Mouse (Mus musculus) B cell, adult (primary cell): ENCODE results near the gene Olfr583. TPM values are rescaled to one million over a fixed set of nuclear protein-coding genes. Genes with fewer than 3 reads are reported as not detected.

ENCODE experiments used
- total RNA-seq: library from RNA; stranded (reverse); gene quantifications from 4 replicates; pipeline ENCODE4 v1.2.4, GENCODE M21; 2023; ENCODE audit not compliant: inconsistent age

Olfr583 gene
- total RNA-seq, result not detected in 4 replicates

DNA sequence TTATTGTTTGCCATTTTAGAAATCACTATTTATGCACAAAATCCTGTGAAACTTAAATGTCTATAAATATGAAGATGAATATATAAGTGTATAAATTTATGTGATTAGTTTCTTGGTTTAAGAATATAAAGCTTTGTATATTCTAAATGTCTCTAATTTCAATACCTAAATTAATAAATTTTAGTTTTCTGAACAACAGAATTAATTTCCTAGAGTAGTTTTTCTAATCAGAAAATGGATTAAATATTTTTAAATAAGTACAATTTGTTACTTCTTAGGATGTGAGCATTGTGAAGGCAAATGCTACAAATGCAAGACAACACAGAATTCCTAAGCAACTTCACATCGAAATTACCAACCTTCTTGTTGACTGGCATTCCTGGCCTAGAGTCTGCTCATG lies at the start of gene Olfr583:
TSS of gene Olfr583 (plus strand) at position 301 of the 400 bp plus-strand sequence.

DNA sequence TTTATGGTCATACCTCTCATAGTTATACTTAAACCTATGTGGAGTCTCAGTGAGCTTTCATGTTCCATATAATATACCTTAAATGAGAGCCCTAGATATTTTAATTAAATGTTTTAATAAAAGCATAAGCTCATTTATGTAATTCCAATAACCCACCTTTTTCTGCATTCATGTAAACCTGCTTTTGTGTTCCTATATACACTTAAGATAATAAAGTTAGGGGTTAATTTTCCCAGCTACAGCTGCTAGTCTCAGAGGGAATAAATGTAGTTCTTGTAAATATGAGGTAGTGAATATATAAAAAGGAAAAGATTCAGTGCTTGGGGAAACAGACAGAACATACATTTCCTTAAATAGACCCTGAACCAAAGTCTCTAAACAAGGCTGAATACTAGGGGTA lies 13.4 kb upstream of the Olfr583 start, which contains the start of gene Olfr582:
TSS of gene Olfr582 (plus strand) at position 301 of the 400 bp plus-strand sequence.

DNA sequence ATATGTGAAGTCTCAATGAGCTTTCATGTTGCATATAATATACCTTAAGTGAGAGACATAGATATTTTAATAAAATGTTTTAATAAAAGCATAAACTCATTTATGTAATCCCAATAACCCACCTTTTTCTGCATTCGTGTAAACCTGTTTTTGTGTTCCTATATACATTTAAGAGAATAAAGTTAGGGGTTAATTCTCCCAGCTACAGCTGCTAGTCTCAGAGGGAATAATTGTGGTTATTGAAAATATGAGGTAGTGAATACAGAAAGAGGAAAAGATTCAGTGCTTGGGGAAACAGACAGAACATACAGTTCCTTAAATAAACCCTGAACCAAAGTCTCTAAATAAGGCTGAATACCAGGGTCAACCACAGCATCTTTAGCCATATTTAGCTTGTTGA lies 30.5 kb downstream of the Olfr583 start, which contains the start of gene Olfr584:
TSS of gene Olfr584 (plus strand) at position 301 of the 400 bp plus-strand sequence.

DNA sequence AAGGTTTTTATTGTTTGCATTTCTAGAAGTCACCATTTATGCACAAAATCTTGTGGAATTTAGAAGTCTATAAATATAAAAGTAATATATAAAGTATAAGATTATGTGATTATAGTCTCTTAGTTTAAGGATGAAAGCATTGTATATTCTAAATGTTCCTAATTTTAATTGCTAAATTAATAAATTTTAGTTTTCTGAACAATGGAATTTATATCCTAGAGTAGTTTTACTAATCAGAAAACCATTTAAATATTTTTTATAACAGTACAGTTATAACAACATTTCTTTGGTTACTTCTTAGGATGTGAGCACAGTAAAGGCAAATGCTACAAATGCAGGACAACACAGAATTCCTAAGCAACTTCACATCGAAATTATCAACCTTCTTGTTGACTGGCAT lies 46.3 kb downstream of the Olfr583 start, which contains the start of gene Olfr585:
TSS of gene Olfr585 (plus strand) at position 301 of the 400 bp plus-strand sequence.

Other genes starting within 250 kb of the Olfr583 start
- not detected in 4 replicates for gene Olfr564, start 247.8 kb upstream of the Olfr583 start, total RNA-seq
- not detected in 4 replicates for gene Olfr566, start 192.5 kb upstream of the Olfr583 start, total RNA-seq
- not detected in 4 replicates for gene Olfr568, start 174.2 kb upstream of the Olfr583 start, total RNA-seq
- gene Olfr569, start 160.4 kb upstream of the Olfr583 start, total RNA-seq, result not detected in 4 replicates
- not detected in 4 replicates for gene Olfr570, start 156.7 kb upstream of the Olfr583 start, total RNA-seq
- 0.10 to 0.19 TPM in 2 of 4 replicates, not detected in the others for gene Olfr571, start 133.8 kb upstream of the Olfr583 start, total RNA-seq
- gene Olfr572, start 126.9 kb upstream of the Olfr583 start, total RNA-seq, result not detected in 4 replicates
- gene Olfr573-ps1, start 108.7 kb upstream of the Olfr583 start, total RNA-seq, result not detected in 4 replicates
- gene Olfr574, start 102.8 kb upstream of the Olfr583 start, total RNA-seq, result not detected in 4 replicates
- gene Olfr575, start 92.5 kb upstream of the Olfr583 start, total RNA-seq, result not detected in 4 replicates
- gene Olfr576, start 88.6 kb upstream of the Olfr583 start, total RNA-seq, result not detected in 4 replicates
- not detected in 4 replicates for gene Olfr577, start 75.4 kb upstream of the Olfr583 start, total RNA-seq
- not detected in 4 replicates for gene Olfr578, start 62.0 kb upstream of the Olfr583 start, total RNA-seq
- gene Olfr582, start 13.3 kb upstream of the Olfr583 start, total RNA-seq, result not detected in 4 replicates
- not detected in 4 replicates for gene Olfr584, start 30.6 kb downstream of the Olfr583 start, total RNA-seq
- gene Olfr585, start 46.4 kb downstream of the Olfr583 start, total RNA-seq, result not detected in 4 replicates
- gene Olfr586, start 74.3 kb downstream of the Olfr583 start, total RNA-seq, result not detected in 4 replicates
- gene Olfr588-ps1, start 89.6 kb downstream of the Olfr583 start, total RNA-seq, result not detected in 4 replicates
- not detected in 4 replicates for gene Olfr589, start 105.1 kb downstream of the Olfr583 start, total RNA-seq
- gene Olfr591, start 127.0 kb downstream of the Olfr583 start, total RNA-seq, result not detected in 4 replicates
- not detected in 4 replicates for gene Olfr592, start 133.5 kb downstream of the Olfr583 start, total RNA-seq
- not detected in 4 replicates for gene Olfr593, start 160.6 kb downstream of the Olfr583 start, total RNA-seq
- gene Olfr594, start 165.7 kb downstream of the Olfr583 start, total RNA-seq, result not detected in 4 replicates
- gene Usp17ld, start 201.2 kb downstream of the Olfr583 start, total RNA-seq, result not detected in 4 replicates